Mouse (Mus musculus) embryonic facial prominence, embryonic 11.5 days (tissue): ENCODE measurements around the gene S100a3. TPM values are rescaled to one million over a fixed set of nuclear protein-coding genes. Genes with fewer than 3 reads are reported as not detected.

Experiments
- ATAC-seq: fragments of 200-750 bp; cut with Nextera tagmentation; replicated peaks from 2 replicates; pipeline ENCODE4 v1.8.0; 2017; ENCODE audit warnings: low read depth; ENCODE audit not compliant: insufficient number of reproducible peaks, low FRiP score, low TSS enrichment
- DNase-seq: peaks from one replicate; pipeline ENCODE4 v3.0.0-alpha.2; 2015; ENCODE audit warnings: low spot score
- H3K27ac ChIP-seq: fragments of 300-500 bp; sonication (generic); replicated peaks from 2 replicates; pipeline ENCODE4 v1.5.1; 2014; ENCODE audit warnings: mild to moderate bottlenecking, low read depth, low read length, control low read depth
- H3K27me3 ChIP-seq: fragments of 300-500 bp; sonication (generic); 2 replicates; pipeline ENCODE4 v1.6.1; 2014; ENCODE audit warnings: mild to moderate bottlenecking, low read length, moderate library complexity, mixed read lengths; ENCODE audit not compliant: control insufficient read depth, insufficient read depth
- H3K36me3 ChIP-seq: fragments of 300-500 bp; sonication (generic); replicated peaks from 2 replicates; pipeline ENCODE4 v1.6.1; 2014; ENCODE audit warnings: low read depth, mild to moderate bottlenecking, low read length, moderate library complexity, mixed read lengths; ENCODE audit not compliant: control insufficient read depth, insufficient read depth
- H3K4me1 ChIP-seq: fragments of 300-500 bp; sonication (generic); 2 replicates; pipeline ENCODE4 v1.6.1; 2014; ENCODE audit warnings: low read length, mixed read lengths; ENCODE audit not compliant: control insufficient read depth, insufficient read depth
- H3K4me2 ChIP-seq: fragments of 300-500 bp; sonication (generic); 2 replicates; pipeline ENCODE4 v1.6.1; 2014; ENCODE audit warnings: low read depth, mild to moderate bottlenecking, control low read depth, low read length, moderate library complexity
- H3K4me3 ChIP-seq: fragments of 300-500 bp; sonication (generic); 2 replicates; pipeline ENCODE4 v1.5.1; 2014; ENCODE audit warnings: low read depth, low read length, control low read depth
- H3K9ac ChIP-seq: fragments of 300-500 bp; sonication (generic); replicated peaks from 2 replicates; pipeline ENCODE4 v1.6.1; 2014; ENCODE audit warnings: mild to moderate bottlenecking, control low read depth, low read length
- H3K9me3 ChIP-seq: fragments of 300-500 bp; sonication (generic); replicated peaks from 2 replicates; pipeline ENCODE4 v1.6.1; 2016; ENCODE audit warnings: mild to moderate bottlenecking, low read length, inconsistent platforms, mixed read lengths; ENCODE audit not compliant: control insufficient read depth
- WGBS: fragments of 180-500 bp; shearing (Covaris S2); extraction: QIAGEN DNeasy Blood & Tissue Kit; methylation state at CpG from one replicate; pipeline ENCODE4 v1.1.7; 2014; 5-methylcytosine and 5-hydroxymethylcytosine counted together
- polyA plus RNA-seq: library from polyadenylated mRNA; unstranded; fragments of >200 nt; fragmentation: Nextera tagmentation; extraction: Ambion mirVana; gene quantifications from 2 replicates; pipeline ENCODE4 v1.2.1, GENCODE M21; 2014

Gene S100a3
- polyA plus RNA-seq, 1 experiment from 2014 or later = not detected

DNA sequence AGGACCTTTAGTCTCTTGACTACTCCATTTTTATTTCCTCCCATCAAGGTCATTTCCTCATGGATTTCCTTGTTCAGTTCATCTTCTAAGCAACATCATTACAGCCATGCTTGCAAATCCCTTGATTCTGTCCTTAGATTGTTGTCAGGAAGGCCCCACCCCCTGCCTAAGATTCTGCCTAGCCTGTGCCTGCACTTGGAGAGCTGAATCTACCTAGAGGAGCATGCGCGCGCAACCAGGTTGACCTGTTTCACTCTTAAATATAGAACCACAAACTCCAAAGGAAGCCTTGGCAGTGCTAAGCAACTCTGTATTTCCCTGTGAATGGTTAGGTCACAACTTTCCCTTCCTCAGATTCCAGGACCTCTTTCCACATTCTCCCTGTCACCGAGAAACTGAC lies 42.7 kb upstream of the S100a3 start:
- 86% methylated on average over 4 of the region's 4 CpGs for WGBS
- no peak overlapping the region for H3K9ac ChIP-seq
- no peak overlapping the region for H3K4me3 ChIP-seq
- no peaks in the 10 kb centered on the region for H3K36me3 ChIP-seq
- DNase-seq (no peak), ATAC-seq (no peak)
- no peak overlapping the region for H3K27ac ChIP-seq
- H3K4me1 ChIP-seq = peaks cover 9% of the 10 kb centered on the region
- no peak overlapping the region for H3K4me2 ChIP-seq
- H3K27me3 ChIP-seq = 0 out of 2 replicates have a peak, but pooled peaks cover 8% of the 10 kb centered on the region
- H3K9me3 ChIP-seq = no peaks in the 10 kb centered on the region

DNA sequence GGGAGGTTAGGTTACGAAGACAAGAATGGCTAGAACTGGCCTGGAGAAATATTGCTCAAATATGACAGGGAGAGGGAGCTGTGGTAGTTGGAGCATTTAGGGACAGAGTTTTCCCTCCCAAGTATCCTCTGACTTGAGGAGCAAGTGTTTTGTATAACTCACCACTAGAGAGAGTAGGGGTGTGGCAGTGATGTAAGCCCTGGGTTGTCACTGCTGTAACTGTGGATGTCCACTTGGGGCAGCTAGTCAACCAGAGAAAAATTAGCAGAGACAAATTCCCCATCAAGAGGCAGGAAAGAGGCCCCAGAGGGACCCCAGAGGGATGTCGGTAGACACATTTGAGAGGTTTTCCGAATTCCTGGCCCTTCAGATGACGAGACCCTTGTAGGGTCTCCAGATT lies 35.0 kb upstream of the S100a3 start:
- no peaks in the 10 kb centered on the region for H3K9me3 ChIP-seq
- 57% methylated on average over 4 of the region's 4 CpGs for WGBS
- H3K27ac ChIP-seq = no peak overlapping the region
- H3K4me2 ChIP-seq = no peak overlapping the region
- no peak overlapping the region for H3K4me3 ChIP-seq
- no peaks in the 10 kb centered on the region for H3K4me1 ChIP-seq
- no peak overlapping the region for H3K9ac ChIP-seq
- H3K27me3 ChIP-seq = no peaks in the 10 kb centered on the region
- no peaks in the 10 kb centered on the region for H3K36me3 ChIP-seq
- DNase-seq (peak; percentile 65), ATAC-seq (no peak)

DNA sequence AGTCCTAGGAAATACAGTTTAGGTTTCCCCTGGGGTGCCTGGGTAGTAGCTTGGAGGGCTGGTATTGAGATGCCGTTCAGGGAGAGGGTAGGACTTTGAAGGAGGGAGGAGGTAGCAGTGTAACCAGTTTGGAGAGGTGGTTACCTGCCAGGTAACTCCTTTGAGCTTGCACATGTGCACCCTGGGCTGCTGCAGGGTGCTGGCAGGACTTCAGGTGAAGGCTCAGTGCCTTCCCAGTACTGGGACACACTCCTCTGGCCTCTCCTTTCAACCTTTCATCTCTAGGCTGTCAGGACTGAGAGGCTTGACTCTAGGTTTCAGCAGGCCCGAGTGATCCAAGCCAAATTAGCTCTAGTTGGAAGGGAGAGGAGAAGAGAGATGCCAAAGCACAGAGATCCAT lies 34.3 kb upstream of the S100a3 start:
- WGBS = 88% methylated on average over 2 of the region's 2 CpGs
- no peak overlapping the region for H3K4me3 ChIP-seq
- DNase-seq = no peak
- no peak overlapping the region for H3K4me2 ChIP-seq
- H3K36me3 ChIP-seq = no peaks in the 10 kb centered on the region
- H3K4me1 ChIP-seq = no peaks in the 10 kb centered on the region
- no peak overlapping the region for H3K9ac ChIP-seq
- H3K9me3 ChIP-seq = no peaks in the 10 kb centered on the region
- H3K27ac ChIP-seq = no peak overlapping the region
- ATAC-seq = no peak
- H3K27me3 ChIP-seq = no peaks in the 10 kb centered on the region

DNA sequence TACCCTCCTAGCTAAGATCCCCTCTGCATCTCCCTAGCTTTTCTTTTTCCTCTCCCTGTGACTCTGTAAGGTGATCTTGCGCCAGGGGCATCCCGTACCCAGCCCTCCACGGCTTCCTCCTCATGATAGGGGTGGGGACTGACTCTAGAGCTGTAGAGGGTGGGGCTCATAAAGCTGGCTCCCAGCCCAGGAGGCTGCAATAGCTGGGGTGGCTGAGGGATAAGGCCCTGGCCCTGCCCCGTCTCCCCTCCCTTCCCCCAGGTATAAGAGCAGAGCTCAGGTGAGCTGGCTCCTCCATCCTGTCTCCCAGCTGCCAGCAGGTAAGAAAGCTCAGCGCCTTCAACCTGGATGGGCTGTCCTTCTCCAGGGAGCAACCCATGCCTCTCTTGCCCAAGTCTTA lies 33.8 kb upstream of the S100a3 start, which contains the start of gene S100a14:
Gene S100a14, plus strand, starts transcription at position 277 of the 400 bp plus-strand sequence.
- DNase-seq (no peak), ATAC-seq (0 out of 2 replicates have a peak, but pooled peaks have one; percentile 39)
- Histone ChIP-seq H3K9me3 (no peaks in the 10 kb centered on the region), H3K4me2 (no peak within 1 kb of the TSS), H3K36me3 (no peaks in the 10 kb centered on the region), H3K4me3 (no peak within 1 kb of the TSS), H3K27ac (no peak within 1 kb of the TSS), H3K27me3 (no peaks in the 10 kb centered on the region), H3K9ac (no peak within 1 kb of the TSS), H3K4me1 (no peaks in the 10 kb centered on the region)
- WGBS = 72% methylated on average over 5 of the region's 5 CpGs

DNA sequence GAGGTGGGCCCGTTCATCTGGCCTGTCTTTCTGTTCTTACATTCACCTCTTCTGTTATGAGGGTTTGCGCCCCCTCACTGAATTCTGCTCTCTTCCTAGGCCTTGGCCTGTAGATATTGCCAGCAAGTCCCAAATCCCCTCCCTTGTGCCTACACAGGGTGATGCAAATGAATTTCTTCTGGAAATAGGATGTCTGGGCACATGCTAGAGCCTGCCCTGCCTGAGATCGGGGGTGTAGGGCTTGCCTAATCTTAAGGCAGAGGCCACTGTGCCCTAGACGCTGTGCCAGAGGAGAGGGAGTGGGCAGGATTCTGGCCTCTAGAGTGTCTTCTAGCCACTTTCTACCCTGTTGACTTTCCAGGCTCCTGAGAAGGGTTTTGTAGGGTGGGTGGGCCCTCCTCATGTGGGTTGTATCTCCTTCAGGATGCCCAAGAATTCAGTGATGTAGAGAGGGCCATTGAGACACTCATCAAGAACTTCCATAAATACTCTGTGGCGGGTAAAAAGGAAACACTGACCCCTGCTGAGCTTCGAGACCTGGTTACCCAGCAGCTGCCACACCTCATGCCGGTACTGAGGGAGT lies 33.0 kb upstream of the S100a3 start:
- Histone ChIP-seq H3K27me3 (no peaks in the 10 kb centered on the region), H3K36me3 (no peaks in the 10 kb centered on the region), H3K4me2 (no peak overlapping the region), H3K4me1 (no peaks in the 10 kb centered on the region), H3K9me3 (no peaks in the 10 kb centered on the region), H3K4me3 (no peak overlapping the region), H3K27ac (no peak overlapping the region), H3K9ac (no peak overlapping the region)
- ATAC-seq = no peak
- 86% methylated on average over 7 of the region's 7 CpGs for WGBS
- DNase-seq = no peak

DNA sequence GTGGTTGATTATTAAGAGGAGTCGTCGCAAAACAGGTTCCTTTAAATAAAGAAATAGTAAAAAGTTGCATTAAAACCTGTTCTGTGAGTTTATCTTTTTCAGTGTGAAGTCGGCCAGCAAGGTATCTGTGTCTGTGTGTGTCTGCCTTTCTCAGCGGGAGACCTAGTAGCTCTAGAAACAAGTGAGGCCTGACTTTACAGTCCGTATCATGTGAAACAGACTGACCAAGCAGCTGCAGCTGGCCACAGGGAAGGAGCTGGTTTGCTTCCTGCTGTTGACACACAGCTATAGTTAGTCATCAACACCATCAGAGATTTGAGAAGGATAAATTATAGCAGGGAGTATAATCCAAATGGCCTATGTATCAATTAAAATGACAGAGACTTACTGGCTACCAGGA lies 28.7 kb upstream of the S100a3 start:
- Histone ChIP-seq H3K9me3 (no peaks in the 10 kb centered on the region), H3K4me3 (no peak overlapping the region), H3K4me2 (no peak overlapping the region), H3K36me3 (no peaks in the 10 kb centered on the region), H3K9ac (no peak overlapping the region), H3K4me1 (no peaks in the 10 kb centered on the region), H3K27me3 (no peaks in the 10 kb centered on the region), H3K27ac (no peak overlapping the region)
- WGBS = 66% methylated on average over 5 of the region's 5 CpGs
- no peak for ATAC-seq
- DNase-seq = no peak

DNA sequence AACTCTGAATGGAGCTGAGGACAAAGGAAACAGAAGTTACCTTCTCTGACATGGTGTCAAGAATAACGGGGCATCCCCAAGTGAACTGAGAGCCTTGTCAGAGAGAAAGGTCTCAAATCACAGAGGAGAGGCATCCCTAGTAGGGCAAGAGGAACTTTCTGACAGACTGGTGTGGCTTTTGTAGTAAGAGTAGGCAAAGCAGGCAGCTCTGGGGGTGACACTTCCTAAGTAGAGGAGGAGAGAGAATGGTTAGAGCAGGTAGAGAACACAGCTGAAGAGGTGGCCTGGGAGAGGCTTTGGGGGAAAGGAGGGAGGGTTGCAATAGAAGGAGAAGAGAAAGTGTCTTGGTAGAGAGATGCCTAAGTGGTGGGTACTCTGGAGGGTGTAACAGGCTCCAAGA lies 24.9 kb upstream of the S100a3 start:
- Histone ChIP-seq H3K36me3 (no peaks in the 10 kb centered on the region), H3K4me1 (no peaks in the 10 kb centered on the region), H3K4me2 (no peak overlapping the region), H3K9me3 (no peaks in the 10 kb centered on the region), H3K27ac (no peak overlapping the region), H3K27me3 (no peaks in the 10 kb centered on the region), H3K9ac (no peak overlapping the region), H3K4me3 (no peak overlapping the region)
- 64% methylated on average over 1 of the region's 1 CpGs for WGBS
- no peak for ATAC-seq
- DNase-seq = no peak

DNA sequence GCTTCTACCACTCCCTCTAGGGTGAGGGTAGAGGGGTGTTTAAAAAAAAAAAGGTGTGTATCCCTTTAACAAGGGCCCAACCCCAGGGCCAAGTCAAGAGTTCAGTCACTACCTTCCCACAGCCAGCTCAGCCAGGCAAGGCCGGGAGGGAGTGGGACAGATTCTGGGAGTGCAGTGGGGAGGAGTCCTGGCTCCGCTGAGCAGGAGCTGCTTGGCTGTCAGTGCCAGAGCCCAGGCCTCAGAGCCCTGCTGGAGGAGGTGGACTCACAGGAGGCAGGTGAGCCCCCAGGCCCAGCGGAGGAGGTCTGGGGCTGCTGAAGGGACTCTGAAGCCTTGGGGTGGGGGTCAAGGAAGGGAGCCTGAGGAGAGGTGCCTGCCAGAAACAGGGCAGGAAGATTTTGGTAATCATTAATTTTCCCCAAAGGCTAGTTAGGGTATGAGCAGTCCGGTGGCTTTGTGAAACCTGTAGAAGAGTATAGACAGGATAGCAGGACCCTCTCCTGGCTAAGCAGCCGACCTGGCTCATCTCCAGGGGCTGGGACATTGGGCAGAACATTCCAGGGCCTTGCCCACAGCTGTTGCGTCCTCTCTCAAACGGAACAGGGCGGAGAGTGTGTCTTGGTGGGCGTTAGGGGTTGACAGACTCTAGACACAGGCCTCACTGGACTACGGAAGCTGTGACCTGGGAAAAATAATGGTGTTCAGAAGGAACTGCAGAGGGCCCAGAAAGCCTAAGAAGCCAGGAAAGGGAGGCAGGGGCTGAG lies 23.1 kb upstream of the S100a3 start, which contains the start of gene S100a16:
Gene S100a16, plus strand, starts transcription at position 114 of the 764 bp plus-strand sequence.
- no peak within 1 kb of the TSS for H3K4me2 ChIP-seq
- H3K4me3 ChIP-seq = no peak within 1 kb of the TSS
- H3K9ac ChIP-seq = no peak within 1 kb of the TSS
- no peak within 1 kb of the TSS for H3K27ac ChIP-seq
- H3K9me3 ChIP-seq = no peaks in the 10 kb centered on the region
- WGBS = 44% methylated on average over 10 of the region's 10 CpGs
- H3K36me3 ChIP-seq = no peaks in the 10 kb centered on the region
- DNase-seq (no peak), ATAC-seq (no peak)
- H3K27me3 ChIP-seq = no peaks in the 10 kb centered on the region
- no peaks in the 10 kb centered on the region for H3K4me1 ChIP-seq
